Mouse (Mus musculus): Measurements from ENCODE around the gene Gdpd1.

Gene Gdpd1

DNA sequence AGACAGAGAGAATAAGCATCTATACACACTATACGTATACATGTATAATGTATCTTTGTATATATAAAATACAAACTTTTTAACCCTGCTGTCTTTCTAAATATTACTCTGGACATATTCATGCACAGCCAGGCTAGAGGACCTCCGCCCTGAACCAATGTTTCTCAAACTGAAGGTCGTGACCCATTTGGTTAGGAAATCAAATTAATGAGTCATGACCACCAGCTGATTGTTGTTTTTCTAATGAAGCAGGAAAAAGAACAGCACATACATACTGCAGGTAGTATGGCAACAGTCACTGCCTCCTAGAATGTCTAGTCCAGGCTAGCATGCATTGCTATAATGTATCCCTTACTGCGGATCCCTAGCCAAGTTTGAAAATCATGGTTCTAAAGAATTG lies 82.6 kb downstream of the Gdpd1 start:
- no peak for DNase-seq (ENCODE audit: low spot score in 2 of 2)

DNA sequence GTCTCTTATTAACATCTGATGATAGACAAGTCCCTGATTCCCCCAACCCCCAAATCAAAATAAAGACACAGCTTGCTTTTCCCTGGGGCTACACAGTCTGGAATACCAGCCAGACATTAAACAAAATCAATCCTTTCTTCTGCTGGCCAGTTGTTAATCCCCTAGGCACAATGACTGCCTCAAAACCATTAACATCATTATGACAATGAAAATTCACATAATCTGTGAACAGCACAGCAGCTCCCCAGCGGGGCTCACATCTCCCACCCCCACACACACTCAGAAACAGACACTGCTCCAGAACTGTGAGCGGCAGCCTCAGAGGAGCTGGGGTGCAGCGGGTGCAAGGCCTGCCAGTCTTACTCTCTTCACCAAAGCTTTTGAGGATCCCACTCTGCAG lies 83.6 kb downstream of the Gdpd1 start:
- no peak for DNase-seq (ENCODE audit: low spot score in 2 of 2)

DNA sequence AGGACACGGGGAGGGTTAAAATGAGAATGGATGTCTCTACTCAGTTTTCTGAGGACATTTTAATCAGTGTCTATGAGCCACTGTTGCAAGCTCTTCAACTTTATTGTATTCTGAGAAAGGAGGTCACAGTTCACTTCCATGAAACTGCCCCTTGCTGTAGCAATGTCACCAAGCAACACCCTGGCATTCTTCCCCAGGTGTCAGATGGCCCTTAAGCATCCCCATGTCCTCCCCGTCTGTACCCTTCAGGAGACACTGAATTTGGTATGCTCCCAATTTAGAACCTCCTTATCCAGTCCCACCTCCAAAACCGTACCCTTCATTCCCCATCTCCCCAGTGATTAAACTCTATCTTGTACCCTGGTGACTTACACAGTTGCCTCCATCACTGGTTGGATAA lies 88.9 kb downstream of the Gdpd1 start:
- no peak for DNase-seq (ENCODE audit: low spot score in 2 of 2)
